Mouse (Mus musculus) heart, embryonic 10.5 days (tissue): ENCODE measurements around the gene Samd3. TPM values are rescaled to one million over a fixed set of nuclear protein-coding genes. Genes with fewer than 3 reads are reported as not detected.

ENCODE experiments used
- polyA plus RNA-seq: library from polyadenylated mRNA; unstranded; fragments of >200 nt; fragmentation: Nextera tagmentation; extraction: Ambion mirVana; gene quantifications from 2 replicates; pipeline ENCODE4 v1.2.1, GENCODE M21; 2016

The Samd3 gene
- polyA plus RNA-seq, 1 experiment from 2014 or later, result 0.23 TPM

Other genes starting within 250 kb of the Samd3 start
- not detected in 2 replicates for gene Gm9767, start 151.5 kb upstream of the Samd3 start, polyA plus RNA-seq
- 0.64 and 1.5 TPM in 2 replicates for gene Tmem200a, start 150.7 kb upstream of the Samd3 start, polyA plus RNA-seq
- 11.3 and 13.2 TPM in 2 replicates for gene L3mbtl3, start 146.3 kb downstream of the Samd3 start, polyA plus RNA-seq